Mouse (Mus musculus): ENCODE results near the gene Tmem178b. TPM values are rescaled to one million over a fixed set of nuclear protein-coding genes. Genes with fewer than 3 reads are reported as not detected.

Tmem178b gene
- total and polyA plus RNA-seq, 2 experiments from 2014 or later: 31.3 to 159 TPM

GRCm38 (mm10) chr6:40091250-40091651, 218.2 kb downstream of the Tmem178b start:
- Histone ChIP-seq H3K36me3 (ENCODE audit: insufficient read depth, low read length) (no peaks in the 10 kb centered on the region), H3K27ac (ENCODE audit: low read depth, low read length) (no peak overlapping the region), H3K9me3 (ENCODE audit: low read length) (no peaks in the 10 kb centered on the region), H3K27me3 (ENCODE audit: insufficient read depth, low read length) (no peaks in the 10 kb centered on the region), H3K4me2 (ENCODE audit: low read depth, low read length, poor library complexity, severe bottlenecking) (no peak overlapping the region), H3K9ac (replicated peaks; ENCODE audit: low read length, poor library complexity, severe bottlenecking) (no peak overlapping the region), H3K4me1 (ENCODE audit: insufficient read depth, low read length) (0 out of 2 replicates have a peak, but pooled peaks cover 9% of the 10 kb centered on the region), H3K4me3 (ENCODE audit: low read depth, low read length) (no peak overlapping the region)
- 20% methylated on average over 5 of the region's 5 CpGs for WGBS
- ATAC-seq (ENCODE audit: low FRiP score) (no peak), DNase-seq (ENCODE audit: low spot score) (peak; percentile 58)
- no peak for TF ChIP-seq CTCF (IDR thresholded peaks at IDR 0.05)

- no peaks in the 10 kb centered on the region for H3K9me3 ChIP-seq (ENCODE audit: low read length)
- 83% methylated on average over 2 of the region's 2 CpGs for whole genome bisulfite sequencing
- peaks cover 5% of the 10 kb centered on the region; the same call in 1 of the 2 replicates for H3K4me1 ChIP-seq (ENCODE audit: insufficient read depth, low read length)
- no peak for TF ChIP-seq CTCF (IDR thresholded peaks at IDR 0.05)
- no peak overlapping the region for H3K27ac ChIP-seq (ENCODE audit: low read depth, low read length)
- no peak overlapping the region for H3K4me3 ChIP-seq (ENCODE audit: low read depth, low read length)
- ATAC-seq (ENCODE audit: low FRiP score) (no peak), DNase-seq (ENCODE audit: low spot score) (no peak)
- no peak overlapping the region for H3K9ac ChIP-seq (replicated peaks; ENCODE audit: low read length, poor library complexity, severe bottlenecking)
- no peaks in the 10 kb centered on the region for H3K27me3 ChIP-seq (ENCODE audit: insufficient read depth, low read length)
- H3K4me2 ChIP-seq (ENCODE audit: low read depth, low read length, poor library complexity, severe bottlenecking): no peak overlapping the region
- no peaks in the 10 kb centered on the region for H3K36me3 ChIP-seq (ENCODE audit: insufficient read depth, low read length)
Observed at GRCm38 (mm10) chr6:40098498-40098897, 225.4 kb downstream of the Tmem178b start.

- ATAC-seq (ENCODE audit: low FRiP score) (no peak), DNase-seq (ENCODE audit: low spot score) (no peak)
- Histone ChIP-seq H3K9ac (replicated peaks; ENCODE audit: low read length, poor library complexity, severe bottlenecking) (no peak overlapping the region), H3K36me3 (ENCODE audit: insufficient read depth, low read length) (no peaks in the 10 kb centered on the region), H3K27me3 (ENCODE audit: insufficient read depth, low read length) (no peaks in the 10 kb centered on the region), H3K27ac (ENCODE audit: low read depth, low read length) (no peak overlapping the region), H3K4me3 (ENCODE audit: low read depth, low read length) (no peak overlapping the region), H3K4me2 (ENCODE audit: low read depth, low read length, poor library complexity, severe bottlenecking) (no peak overlapping the region), H3K4me1 (ENCODE audit: insufficient read depth, low read length) (peaks cover 10% of the 10 kb centered on the region; the same call in 1 of the 2 replicates), H3K9me3 (ENCODE audit: low read length) (no peaks in the 10 kb centered on the region)
- 94% methylated on average over 4 of the region's 4 CpGs for WGBS
- TF ChIP-seq CTCF (IDR thresholded peaks at IDR 0.05): no peak
Observed at GRCm38 (mm10) chr6:40101785-40102184, 228.7 kb downstream of the Tmem178b start.

GRCm38 (mm10) chr6:40102863-40103262, 229.8 kb downstream of the Tmem178b start:
- no peak overlapping the region for H3K27ac ChIP-seq (ENCODE audit: low read depth, low read length)
- H3K4me2 ChIP-seq (ENCODE audit: low read depth, low read length, poor library complexity, severe bottlenecking): no peak overlapping the region
- ATAC-seq (ENCODE audit: low FRiP score) (no peak), DNase-seq (ENCODE audit: low spot score) (peak; percentile 63)
- H3K9me3 ChIP-seq (ENCODE audit: low read length): no peaks in the 10 kb centered on the region
- no peak for TF ChIP-seq CTCF (IDR thresholded peaks at IDR 0.05)
- H3K4me3 ChIP-seq (ENCODE audit: low read depth, low read length): no peak overlapping the region
- no peaks in the 10 kb centered on the region for H3K27me3 ChIP-seq (ENCODE audit: insufficient read depth, low read length)
- H3K9ac ChIP-seq (replicated peaks; ENCODE audit: low read length, poor library complexity, severe bottlenecking): no peak overlapping the region
- H3K36me3 ChIP-seq (ENCODE audit: insufficient read depth, low read length): no peaks in the 10 kb centered on the region
- peaks cover 10% of the 10 kb centered on the region; the same call in 1 of the 2 replicates for H3K4me1 ChIP-seq (ENCODE audit: insufficient read depth, low read length)
- 21% methylated on average over 4 of the region's 4 CpGs for WGBS

GRCm38 (mm10) chr6:40110029-40110428, 237.0 kb downstream of the Tmem178b start:
- no peak overlapping the region for H3K4me2 ChIP-seq (ENCODE audit: low read depth, low read length, poor library complexity, severe bottlenecking)
- no peak for ATAC-seq (ENCODE audit: low FRiP score)
- H3K9ac ChIP-seq (replicated peaks; ENCODE audit: low read length, poor library complexity, severe bottlenecking): no peak overlapping the region
- no peaks in the 10 kb centered on the region for H3K36me3 ChIP-seq (ENCODE audit: insufficient read depth, low read length)
- WGBS: 80% methylated on average over 5 of the region's 5 CpGs
- no peak for DNase-seq (ENCODE audit: low spot score)
- TF ChIP-seq CTCF (IDR thresholded peaks at IDR 0.05): no peak
- H3K27ac ChIP-seq (ENCODE audit: low read depth, low read length): no peak overlapping the region
- no peaks in the 10 kb centered on the region for H3K9me3 ChIP-seq (ENCODE audit: low read length)
- peaks cover 1% of the 10 kb centered on the region; the same call in 1 of the 2 replicates for H3K4me1 ChIP-seq (ENCODE audit: insufficient read depth, low read length)
- H3K4me3 ChIP-seq (ENCODE audit: low read depth, low read length): no peak overlapping the region
- H3K27me3 ChIP-seq (ENCODE audit: insufficient read depth, low read length): no peaks in the 10 kb centered on the region

GRCm38 (mm10) chr6:40110729-40111128, 237.7 kb downstream of the Tmem178b start:
- ATAC-seq (ENCODE audit: low FRiP score): no peak
- TF ChIP-seq CTCF (IDR thresholded peaks at IDR 0.05): no peak
- Histone ChIP-seq H3K27me3 (ENCODE audit: insufficient read depth, low read length) (no peaks in the 10 kb centered on the region), H3K4me3 (ENCODE audit: low read depth, low read length) (no peak overlapping the region), H3K4me2 (ENCODE audit: low read depth, low read length, poor library complexity, severe bottlenecking) (no peak overlapping the region), H3K36me3 (ENCODE audit: insufficient read depth, low read length) (no peaks in the 10 kb centered on the region), H3K9ac (replicated peaks; ENCODE audit: low read length, poor library complexity, severe bottlenecking) (no peak overlapping the region), H3K9me3 (ENCODE audit: low read length) (no peaks in the 10 kb centered on the region), H3K4me1 (ENCODE audit: insufficient read depth, low read length) (peaks cover 8% of the 10 kb centered on the region), H3K27ac (ENCODE audit: low read depth, low read length) (no peak overlapping the region)
- 78% methylated on average over 2 of the region's 2 CpGs for WGBS
- DNase-seq (ENCODE audit: low spot score): no peak
